Mouse (Mus musculus): ENCODE results near the gene Bet1l. TPM values are rescaled to one million over a fixed set of nuclear protein-coding genes. Genes with fewer than 3 reads are reported as not detected.

Bet1l gene
- polyA plus RNA-seq (2011; ENCODE audit: insufficient read length, low read depth, missing spikeins): 29.9 and 35.7 TPM in 2 replicates

- peak within 1 kb of the TSS; percentile 78 for H3K27ac ChIP-seq (ENCODE audit: insufficient read depth, low read length)
- peak within 1 kb of the TSS; percentile 80 for H3K4me3 ChIP-seq (ENCODE audit: insufficient read depth, low read length)
- 0 out of 2 replicates have a peak, but pooled peaks cover 4% of the 10 kb centered on the region for H3K4me1 ChIP-seq (ENCODE audit: control insufficient read depth, insufficient read depth, low read length)
- TF ChIP-seq POLR2A (IDR thresholded peaks at IDR 0.05; ENCODE audit: low read depth, low read length) (no peak), CTCF (IDR thresholded peaks at IDR 0.05; ENCODE audit: borderline replicate concordance, insufficient read depth, low read length) (no peak)
These were observed at the start of gene Bet1l for GRCm38 (mm10) chr7:140857550-140858505. Gene Bet1l (minus strand): TSS chr7:140857577.

GRCm38 (mm10) chr7:140907131-140907530 lies 49.8 kb upstream of the Bet1l start:
- H3K4me1 ChIP-seq (ENCODE audit: control insufficient read depth, insufficient read depth, low read length): no peaks in the 10 kb centered on the region
- H3K4me3 ChIP-seq (ENCODE audit: insufficient read depth, low read length): no peak overlapping the region
- no peak overlapping the region for H3K27ac ChIP-seq (ENCODE audit: insufficient read depth, low read length)
- TF ChIP-seq CTCF (IDR thresholded peaks at IDR 0.05; ENCODE audit: borderline replicate concordance, insufficient read depth, low read length): no peak
- no peak for TF ChIP-seq POLR2A (IDR thresholded peaks at IDR 0.05; ENCODE audit: low read depth, low read length)

GRCm38 (mm10) chr7:140905642-140906081 lies 48.3 kb upstream of the Bet1l start:
- TF ChIP-seq POLR2A (IDR thresholded peaks at IDR 0.05; ENCODE audit: low read depth, low read length) (no peak), CTCF (IDR thresholded peaks at IDR 0.05; ENCODE audit: borderline replicate concordance, insufficient read depth, low read length) (no peak)
- Histone ChIP-seq H3K4me3 (ENCODE audit: insufficient read depth, low read length) (no peak overlapping the region), H3K27ac (ENCODE audit: insufficient read depth, low read length) (no peak overlapping the region), H3K4me1 (ENCODE audit: control insufficient read depth, insufficient read depth, low read length) (no peaks in the 10 kb centered on the region)

- Histone ChIP-seq H3K27ac (ENCODE audit: insufficient read depth, low read length) (no peak overlapping the region), H3K4me1 (ENCODE audit: control insufficient read depth, insufficient read depth, low read length) (no peaks in the 10 kb centered on the region)
- no peak for TF ChIP-seq POLR2A (IDR thresholded peaks at IDR 0.05; ENCODE audit: low read depth, low read length)
- TF ChIP-seq CTCF (IDR thresholded peaks at IDR 0.05; ENCODE audit: borderline replicate concordance, insufficient read depth, low read length): peak; percentile 85
These were observed 45.8 kb upstream of the Bet1l start for GRCm38 (mm10) chr7:140903212-140903611.

GRCm38 (mm10) chr7:140902036-140902875 lies 44.9 kb upstream of the Bet1l start:
- TF ChIP-seq POLR2A (IDR thresholded peaks at IDR 0.05; ENCODE audit: low read depth, low read length) (no peak), CTCF (IDR thresholded peaks at IDR 0.05; ENCODE audit: borderline replicate concordance, insufficient read depth, low read length) (no peak)
- H3K4me3 ChIP-seq (ENCODE audit: insufficient read depth, low read length): no peak overlapping the region
- H3K4me1 ChIP-seq (ENCODE audit: control insufficient read depth, insufficient read depth, low read length): no peaks in the 10 kb centered on the region
- no peak overlapping the region for H3K27ac ChIP-seq (ENCODE audit: insufficient read depth, low read length)

More at GRCm38 (mm10) chr7:140903212-140903611, 45.8 kb upstream of the Bet1l start:
- H3K4me3 ChIP-seq (ENCODE audit: insufficient read depth, low read length): no peak overlapping the region

GRCm38 (mm10) chr7:140900220-140900619 lies 42.8 kb upstream of the Bet1l start, which contains the start of gene Cox8b:
Gene Cox8b (minus strand): TSS chr7:140900446.
- Histone ChIP-seq H3K4me1 (ENCODE audit: control insufficient read depth, insufficient read depth, low read length) (no peaks in the 10 kb centered on the region), H3K27ac (ENCODE audit: insufficient read depth, low read length) (no peak within 1 kb of the TSS), H3K4me3 (ENCODE audit: insufficient read depth, low read length) (no peak within 1 kb of the TSS)
- TF ChIP-seq POLR2A (IDR thresholded peaks at IDR 0.05; ENCODE audit: low read depth, low read length) (no peak), CTCF (IDR thresholded peaks at IDR 0.05; ENCODE audit: borderline replicate concordance, insufficient read depth, low read length) (no peak)

- no peak overlapping the region for H3K27ac ChIP-seq (ENCODE audit: insufficient read depth, low read length)
- TF ChIP-seq CTCF (IDR thresholded peaks at IDR 0.05; ENCODE audit: borderline replicate concordance, insufficient read depth, low read length) (no peak), POLR2A (IDR thresholded peaks at IDR 0.05; ENCODE audit: low read depth, low read length) (no peak)
- no peaks in the 10 kb centered on the region for H3K4me1 ChIP-seq (ENCODE audit: control insufficient read depth, insufficient read depth, low read length)
- H3K4me3 ChIP-seq (ENCODE audit: insufficient read depth, low read length): no peak overlapping the region
These were observed 41.7 kb upstream of the Bet1l start for GRCm38 (mm10) chr7:140899121-140899520.

- TF ChIP-seq POLR2A (IDR thresholded peaks at IDR 0.05; ENCODE audit: low read depth, low read length): no peak
- TF ChIP-seq CTCF (IDR thresholded peaks at IDR 0.05; ENCODE audit: borderline replicate concordance, insufficient read depth, low read length): no peak
These were observed 40.5 kb upstream of the Bet1l start for GRCm38 (mm10) chr7:140897863-140898262.

GRCm38 (mm10) chr7:140894611-140895010 lies 37.2 kb upstream of the Bet1l start:
- H3K4me1 ChIP-seq (ENCODE audit: control insufficient read depth, insufficient read depth, low read length): no peaks in the 10 kb centered on the region
- no peak overlapping the region for H3K4me3 ChIP-seq (ENCODE audit: insufficient read depth, low read length)
- TF ChIP-seq CTCF (IDR thresholded peaks at IDR 0.05; ENCODE audit: borderline replicate concordance, insufficient read depth, low read length) (no peak), POLR2A (IDR thresholded peaks at IDR 0.05; ENCODE audit: low read depth, low read length) (no peak)
- H3K27ac ChIP-seq (ENCODE audit: insufficient read depth, low read length): no peak overlapping the region

More at GRCm38 (mm10) chr7:140897863-140898262, 40.5 kb upstream of the Bet1l start:
- Histone ChIP-seq H3K4me1 (ENCODE audit: control insufficient read depth, insufficient read depth, low read length) (no peaks in the 10 kb centered on the region), H3K27ac (ENCODE audit: insufficient read depth, low read length) (no peak overlapping the region), H3K4me3 (ENCODE audit: insufficient read depth, low read length) (no peak overlapping the region)

Data from embryonic fibroblast, embryonic 13.5 days (primary cell).